Mouse (Mus musculus) limb, embryonic 14.5 days (tissue): ENCODE measurements around the gene Ppp2r5c. TPM values are rescaled to one million over a fixed set of nuclear protein-coding genes. Genes with fewer than 3 reads are reported as not detected.
A peak's percentile ranks its signal among the peaks of the same experiment; 100 is the strongest.

ENCODE experiments used
- ATAC-seq: fragments of 200-750 bp; cut with Nextera tagmentation; 2 replicates; pipeline ENCODE4 v1.8.0; 2017; ENCODE audit warnings: low read depth, moderate number of reproducible peaks, moderate TSS enrichment; ENCODE audit not compliant: low FRiP score
- DNase-seq: peaks from one replicate; pipeline ENCODE4 v3.0.0-alpha.2; 2015; ENCODE audit warnings: low spot score
- H3K27ac ChIP-seq: fragments of 300-500 bp; sonication (generic); replicated peaks from 2 replicates; pipeline ENCODE4 v1.5.1; 2014; ENCODE audit warnings: low read depth, mild to moderate bottlenecking, low read length, moderate library complexity, mixed read lengths
- H3K27me3 ChIP-seq: fragments of 300-500 bp; sonication (generic); 2 replicates; pipeline ENCODE4 v1.6.1; 2014; ENCODE audit warnings: low read length, mixed read lengths; ENCODE audit not compliant: control insufficient read depth, insufficient read depth
- H3K36me3 ChIP-seq: fragments of 300-500 bp; sonication (generic); 2 replicates; pipeline ENCODE4 v1.6.1; 2014; ENCODE audit warnings: mild to moderate bottlenecking, low read length, moderate library complexity, mixed read lengths; ENCODE audit not compliant: control insufficient read depth, insufficient read depth
- H3K4me1 ChIP-seq: fragments of 300-500 bp; sonication (generic); 2 replicates; pipeline ENCODE4 v1.6.1; 2014; ENCODE audit warnings: antibody characterized with exemption, low read length, mixed read lengths; ENCODE audit not compliant: control insufficient read depth, insufficient read depth
- H3K4me2 ChIP-seq: fragments of 300-500 bp; sonication (generic); replicated peaks from 2 replicates; pipeline ENCODE4 v1.6.1; 2014; ENCODE audit warnings: low read depth, mild to moderate bottlenecking, low read length, moderate library complexity; ENCODE audit not compliant: severe bottlenecking
- H3K4me3 ChIP-seq: fragments of 300-500 bp; sonication (generic); replicated peaks from 2 replicates; pipeline ENCODE4 v1.5.1; 2014; ENCODE audit warnings: low read length
- H3K9ac ChIP-seq: fragments of 300-500 bp; sonication (generic); 2 replicates; pipeline ENCODE4 v1.6.1; 2014; ENCODE audit warnings: mild to moderate bottlenecking, low read depth, low read length, moderate library complexity; ENCODE audit not compliant: severe bottlenecking
- H3K9me3 ChIP-seq: fragments of 300-500 bp; sonication (generic); 2 replicates; pipeline ENCODE4 v1.6.1; 2016; ENCODE audit warnings: low read length; ENCODE audit not compliant: control insufficient read depth
- POLR2A ChIP-seq: fragments of 200-500 bp; IDR thresholded peaks from 2 replicates; pipeline ENCODE4 v1.8.0; 2012; ENCODE audit warnings: inconsistent platforms, mild to moderate bottlenecking, moderate library complexity, borderline replicate concordance; ENCODE audit not compliant: insufficient read depth, insufficient read length; ENCODE audit errors: extremely low read depth
- WGBS: fragments of 180-500 bp; shearing (Covaris S2); extraction: QIAGEN DNeasy Blood & Tissue Kit; methylation state at CpG from one replicate; pipeline ENCODE4 v1.1.7; 2014; 5-methylcytosine and 5-hydroxymethylcytosine counted together
- polyA plus RNA-seq, 2 experiments: library from polyadenylated mRNA; depleted of rRNA in 1 of 2; stranded (reverse) in 1 of 2; unstranded in 1 of 2; fragments of >200 nt; fragmentation: Nextera tagmentation in 1 of 2; extraction: Ambion mirVana in 1 of 2; gene quantifications; 2 replicates each; pipeline versions ENCODE4 v1.2.1 to v1.2.3; 2012 to 2014

The Ppp2r5c gene
- polyA plus RNA-seq, 2 experiments = 75.2 to 156 TPM

DNA sequence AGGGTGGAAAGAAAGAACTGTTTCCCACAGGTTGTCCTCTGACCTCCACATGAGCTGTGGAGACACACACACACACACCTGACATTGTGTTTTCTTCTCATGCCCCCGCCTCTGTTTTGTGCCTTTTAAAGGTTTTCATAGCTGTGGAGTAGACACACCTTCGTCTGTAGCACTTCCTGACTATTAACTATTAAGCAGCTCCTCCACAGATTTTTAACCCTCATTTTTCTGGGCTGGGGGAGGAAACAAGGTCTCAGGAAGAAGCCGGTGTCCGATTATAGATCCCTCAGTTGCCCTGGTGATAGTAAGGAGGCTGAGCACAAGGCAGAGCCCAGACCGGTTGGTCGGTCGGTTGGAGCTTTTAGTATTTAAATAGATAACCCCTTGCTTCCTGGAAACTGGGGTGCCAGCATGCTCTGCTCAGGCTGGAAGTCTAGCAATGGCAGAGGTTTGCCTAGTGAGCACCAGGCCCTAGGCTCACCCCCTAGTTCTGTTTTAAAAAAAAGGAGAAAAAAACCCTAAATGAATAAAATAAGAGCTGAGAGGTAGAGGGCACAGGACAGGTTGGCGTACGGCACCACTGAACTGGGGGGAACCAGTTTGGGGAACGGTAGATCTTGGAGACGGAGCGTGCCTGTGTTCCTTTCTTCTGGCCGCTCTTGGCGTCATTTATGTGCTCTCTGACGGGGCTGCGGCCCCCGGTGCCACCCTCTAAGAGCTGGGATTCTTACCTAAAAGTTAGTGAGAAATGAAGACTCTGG, 38.1 kb downstream of the Ppp2r5c start:
- peak; percentile 21; the same call in 1 of the 2 replicates for ATAC-seq
- Histone ChIP-seq H3K9ac (peak overlapping the region; percentile 85), H3K4me1 (peaks cover 14% of the 10 kb centered on the region), H3K4me2 (peak overlapping the region; percentile 60), H3K4me3 (peak overlapping the region; percentile 71), H3K9me3 (no peaks in the 10 kb centered on the region), H3K36me3 (peaks cover 13% of the 10 kb centered on the region), H3K27ac (peak overlapping the region; percentile 99), H3K27me3 (no peaks in the 10 kb centered on the region)
- no peak for DNase-seq
- WGBS = 3% methylated on average over 17 of the region's 17 CpGs
- no peak for TF ChIP-seq POLR2A

GRCm38 (mm10) chr12:110485585-110486331, 38.8 kb downstream of the Ppp2r5c start:
- WGBS = 0% methylated on average over 27 of the region's 27 CpGs
- Histone ChIP-seq H3K4me1 (peaks cover 14% of the 10 kb centered on the region), H3K9ac (peak overlapping the region; percentile 85), H3K9me3 (no peaks in the 10 kb centered on the region), H3K27ac (peak overlapping the region; percentile 99), H3K4me3 (peak overlapping the region; percentile 71), H3K36me3 (peaks cover 18% of the 10 kb centered on the region), H3K27me3 (no peaks in the 10 kb centered on the region), H3K4me2 (peak overlapping the region; percentile 60)
- ATAC-seq (peak; percentile 95), DNase-seq (peak; percentile 95)
- TF ChIP-seq POLR2A = no peak

DNA sequence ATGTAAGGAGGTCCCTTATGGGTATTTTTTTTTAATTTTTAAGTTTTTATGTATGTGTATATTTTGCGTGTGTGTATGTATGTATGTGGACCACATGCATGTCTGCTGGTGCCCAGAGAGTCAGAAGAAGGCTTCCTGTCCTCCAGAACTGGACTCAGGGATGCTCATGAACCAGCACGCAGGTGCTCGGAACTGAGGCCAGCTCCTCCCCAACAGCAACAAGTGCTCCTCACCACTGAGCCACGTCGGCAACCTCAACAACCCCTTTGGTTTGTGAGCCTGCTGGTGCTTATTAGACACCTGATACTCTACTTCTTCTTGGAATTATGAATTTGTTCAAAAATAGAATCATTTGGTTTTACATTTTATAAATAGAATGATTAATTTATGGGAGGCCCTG, 39.9 kb downstream of the Ppp2r5c start:
- H3K9ac ChIP-seq = peak overlapping the region; percentile 85
- ATAC-seq (no peak), DNase-seq (no peak)
- no peaks in the 10 kb centered on the region for H3K9me3 ChIP-seq
- 77% methylated on average over 5 of the region's 5 CpGs for WGBS
- peaks cover 14% of the 10 kb centered on the region for H3K4me1 ChIP-seq
- no peaks in the 10 kb centered on the region for H3K27me3 ChIP-seq
- peak overlapping the region; percentile 71 for H3K4me3 ChIP-seq
- H3K27ac ChIP-seq = no peak overlapping the region
- TF ChIP-seq POLR2A = no peak
- peak overlapping the region; percentile 60 for H3K4me2 ChIP-seq
- peaks cover 18% of the 10 kb centered on the region for H3K36me3 ChIP-seq

DNA sequence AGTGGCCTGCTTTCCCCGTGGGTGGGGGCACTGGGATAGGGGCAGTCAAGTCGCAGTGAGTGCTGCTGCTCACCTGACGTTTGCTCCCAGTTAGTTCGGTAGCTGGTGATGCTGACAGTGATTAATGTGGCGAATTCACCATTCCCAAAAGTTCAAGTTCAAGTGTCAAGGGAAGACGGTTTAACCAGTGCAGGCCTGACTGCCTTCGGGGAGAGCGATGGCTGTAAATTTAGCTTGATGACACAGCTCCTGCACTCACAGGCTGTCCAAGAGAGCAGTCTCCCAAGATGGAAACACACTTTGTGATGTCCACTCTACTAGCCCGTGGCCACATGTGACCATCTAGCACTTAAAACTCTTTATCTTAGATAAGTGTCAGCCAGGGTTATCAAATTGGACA, 41.1 kb downstream of the Ppp2r5c start:
- Histone ChIP-seq H3K27ac (no peak overlapping the region), H3K4me2 (no peak overlapping the region), H3K4me1 (peaks cover 14% of the 10 kb centered on the region), H3K27me3 (no peaks in the 10 kb centered on the region), H3K4me3 (no peak overlapping the region), H3K36me3 (peaks cover 14% of the 10 kb centered on the region; the same call in 1 of the 2 replicates), H3K9me3 (no peaks in the 10 kb centered on the region), H3K9ac (no peak overlapping the region)
- ATAC-seq (no peak), DNase-seq (no peak)
- TF ChIP-seq POLR2A = no peak
- WGBS = 72% methylated on average over 9 of the region's 9 CpGs

GRCm38 (mm10) chr12:110489946-110490701, 43.2 kb downstream of the Ppp2r5c start:
- Histone ChIP-seq H3K36me3 (peaks cover 13% of the 10 kb centered on the region; the same call in 1 of the 2 replicates), H3K9ac (no peak overlapping the region), H3K27me3 (no peaks in the 10 kb centered on the region), H3K9me3 (no peaks in the 10 kb centered on the region), H3K27ac (no peak overlapping the region), H3K4me2 (no peak overlapping the region), H3K4me3 (no peak overlapping the region), H3K4me1 (peaks cover 9% of the 10 kb centered on the region)
- TF ChIP-seq POLR2A = no peak
- no peak for ATAC-seq
- WGBS = 88% methylated on average over 12 of the region's 12 CpGs
- no peak for DNase-seq
